In the genomic region with DNA sequence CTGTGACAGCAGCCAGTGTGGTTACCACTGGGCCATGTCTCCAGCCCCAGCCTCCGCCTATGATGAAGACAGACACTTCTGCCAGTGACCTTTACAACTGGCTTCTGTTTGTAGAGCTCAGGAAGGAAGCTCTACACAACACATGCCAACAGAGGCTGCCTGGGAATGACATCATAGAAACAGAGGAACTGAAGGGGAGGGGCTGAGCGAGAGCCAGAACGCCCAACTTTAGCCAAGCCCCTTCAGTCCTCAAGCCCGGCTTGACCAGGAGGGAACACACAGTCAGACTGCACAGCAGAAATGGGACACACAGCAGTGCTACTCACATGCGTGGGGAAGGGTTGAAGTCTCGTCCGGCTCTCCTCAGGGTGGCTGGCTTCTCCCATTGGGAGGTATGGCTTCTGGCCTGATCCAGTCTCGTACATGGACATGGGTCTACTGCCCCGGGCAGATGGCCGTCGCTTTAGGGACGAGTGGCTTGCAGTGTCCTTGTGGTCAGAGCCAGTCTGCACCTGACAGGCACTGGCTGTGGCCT, we compare ENCODE assay signal across 8 mouse cellular contexts. TPM values are rescaled to one million over a fixed set of nuclear protein-coding genes. Genes with fewer than 3 reads are reported as not detected.
DNase-seq lines count a peak whose midpoint lies in the region; ATAC-seq lines count a peak whose summit lies in the region.

No protein-coding gene starts in this region.

- no peaks in the 10 kb centered on the region for H3K27me3 ChIP-seq in embryonic facial prominence, embryonic 14.5 days (replicated peaks; ENCODE audit: control insufficient read depth, insufficient read depth, low read length)
- H3K27me3 ChIP-seq in lung, embryonic 16.5 days (ENCODE audit: control insufficient read depth, insufficient read depth, low read depth, low read length): no peaks in the 10 kb centered on the region

- H3K9ac ChIP-seq in embryonic facial prominence, embryonic 14.5 days (ENCODE audit: low read depth, low read length): no peak overlapping the region
- no peak overlapping the region for H3K9ac ChIP-seq in lung, embryonic 16.5 days (ENCODE audit: low read length)

- H3K36me3 ChIP-seq in embryonic facial prominence, embryonic 14.5 days (ENCODE audit: control insufficient read depth, insufficient read depth, low read length): peaks cover 90% of the 10 kb centered on the region
- peaks cover 53% of the 10 kb centered on the region for H3K36me3 ChIP-seq in lung, embryonic 16.5 days (ENCODE audit: control insufficient read depth, insufficient read depth, low read length)

- peak; percentile 73 for DNase-seq in cerebellum, adult 11-12 months
- DNase-seq in cerebellum, postnatal 4 days (ENCODE audit: low spot score in 2 of 2): no peak
- DNase-seq in embryonic facial prominence, embryonic 14.5 days (ENCODE audit: low spot score): peak; percentile 45
- DNase-seq in heart, postnatal 36 days: peak; percentile 65 to 68
- no peak for DNase-seq in right cerebral cortex, postnatal 4 days
- no peak for DNase-seq in urinary bladder, postnatal 25 days (ENCODE audit: low spot score)

- no peak overlapping the region for H3K4me2 ChIP-seq in embryonic facial prominence, embryonic 14.5 days (ENCODE audit: low read depth, low read length)
- H3K4me2 ChIP-seq in lung, embryonic 16.5 days (ENCODE audit: low read depth, low read length): no peak overlapping the region

- no peaks in the 10 kb centered on the region for H3K9me3 ChIP-seq in embryonic facial prominence, embryonic 14.5 days (ENCODE audit: control insufficient read depth, low read length)
- H3K9me3 ChIP-seq in lung, embryonic 16.5 days (ENCODE audit: control insufficient read depth, low read length): no peaks in the 10 kb centered on the region

- intact Hi-C loops in heart, postnatal 36 days (cut with DNase I): loop anchor here (2.0 kb wide), 2 partner anchors 30 to 32 kb away; no protein-coding TSS in a partner anchor

- 83% methylated on average over 10 of the region's 12 CpGs for WGBS in embryonic facial prominence, embryonic 14.5 days
- WGBS in lung, embryonic 16.5 days: 70% methylated on average over 12 of the region's 12 CpGs

- 0 out of 2 replicates have a peak overlapping the region, but pooled peaks have one; percentile 46 for H3K27ac ChIP-seq in embryonic facial prominence, embryonic 14.5 days (replicated peaks; ENCODE audit: low read depth, low read length)
- H3K27ac ChIP-seq in lung, embryonic 16.5 days (ENCODE audit: low read length): peak overlapping the region; percentile 50

- H3K4me3 ChIP-seq in embryonic facial prominence, embryonic 14.5 days (ENCODE audit: low read depth, low read length): no peak overlapping the region
- no peak overlapping the region for H3K4me3 ChIP-seq in lung, embryonic 16.5 days (ENCODE audit: low read length)

- no peak for ATAC-seq in embryonic facial prominence, embryonic 14.5 days (ENCODE audit: low read depth)
- ATAC-seq in lung, embryonic 16.5 days (ENCODE audit: low read depth): peak; percentile 90
- no peak for ATAC-seq in frontal cortex, adult (ENCODE audit: low TSS enrichment)

- H3K4me1 ChIP-seq in embryonic facial prominence, embryonic 14.5 days (ENCODE audit: control insufficient read depth, insufficient read depth, low read length): no peaks in the 10 kb centered on the region
- peaks cover 15% of the 10 kb centered on the region for H3K4me1 ChIP-seq in lung, embryonic 16.5 days (replicated peaks; ENCODE audit: control insufficient read depth, insufficient read depth, low read length)

RNA-seq across cellular contexts. Expression of a gene that starts 31.2 kb away (rescaled TPM):
- polyA plus RNA-seq in embryonic facial prominence, embryonic 14.5 days (2014; fragmentation: Nextera tagmentation; extraction: Ambion mirVana): 10.9 and 11.4 TPM in 2 replicates
- 1 to 10 TPM; 3.7 to 5.4 TPM for total RNA-seq in heart, postnatal 36 days (2021)
- 11.5 and 14.0 TPM in 2 replicates for polyA plus RNA-seq in lung, embryonic 16.5 days (2015; fragmentation: Nextera tagmentation; extraction: Ambion mirVana)

RNA-seq across cellular contexts. Expression of a gene that starts 35.7 kb away (rescaled TPM):
- polyA plus RNA-seq in embryonic facial prominence, embryonic 14.5 days (2014; fragmentation: Nextera tagmentation; extraction: Ambion mirVana): 61.4 and 65.4 TPM in 2 replicates
- 10 to 100 TPM; 30.9 to 42.3 TPM for total RNA-seq in heart, postnatal 36 days (2021)
- polyA plus RNA-seq in lung, embryonic 16.5 days (2015; fragmentation: Nextera tagmentation; extraction: Ambion mirVana): 31.2 and 43.1 TPM in 2 replicates

RNA-seq across cellular contexts. Expression of a gene that starts 36.5 kb away (rescaled TPM):
- polyA plus RNA-seq in embryonic facial prominence, embryonic 14.5 days (2014; fragmentation: Nextera tagmentation; extraction: Ambion mirVana): 40.1 and 42.0 TPM in 2 replicates
- 10 to 100 TPM; 28.7 to 32.0 TPM for total RNA-seq in heart, postnatal 36 days (2021)
- polyA plus RNA-seq in lung, embryonic 16.5 days (2015; fragmentation: Nextera tagmentation; extraction: Ambion mirVana): 57.4 and 59.0 TPM in 2 replicates

RNA-seq across cellular contexts. Expression of a gene that starts 48.0 kb away (rescaled TPM):
- 123 and 129 TPM in 2 replicates for polyA plus RNA-seq in embryonic facial prominence, embryonic 14.5 days (2014; fragmentation: Nextera tagmentation; extraction: Ambion mirVana)
- 10 to 100 TPM; 16.0 to 17.2 TPM for total RNA-seq in heart, postnatal 36 days (2021)
- polyA plus RNA-seq in lung, embryonic 16.5 days (2015; fragmentation: Nextera tagmentation; extraction: Ambion mirVana): 104 and 105 TPM in 2 replicates

Comparison
In these comparisons a context has a peak if more than half of its experiments do, and no peak if none do; other contexts are left out.
1. DNase-seq: peak in cerebellum, adult 11-12 months (single experiment), embryonic facial prominence, embryonic 14.5 days (single experiment) and heart, postnatal 36 days (2 of 2); none in cerebellum, postnatal 4 days (0 of 2), right cerebral cortex, postnatal 4 days (single experiment) and urinary bladder, postnatal 25 days (single experiment).